Mouse (Mus musculus): Measurements from ENCODE around the gene Btbd3.

DNA sequence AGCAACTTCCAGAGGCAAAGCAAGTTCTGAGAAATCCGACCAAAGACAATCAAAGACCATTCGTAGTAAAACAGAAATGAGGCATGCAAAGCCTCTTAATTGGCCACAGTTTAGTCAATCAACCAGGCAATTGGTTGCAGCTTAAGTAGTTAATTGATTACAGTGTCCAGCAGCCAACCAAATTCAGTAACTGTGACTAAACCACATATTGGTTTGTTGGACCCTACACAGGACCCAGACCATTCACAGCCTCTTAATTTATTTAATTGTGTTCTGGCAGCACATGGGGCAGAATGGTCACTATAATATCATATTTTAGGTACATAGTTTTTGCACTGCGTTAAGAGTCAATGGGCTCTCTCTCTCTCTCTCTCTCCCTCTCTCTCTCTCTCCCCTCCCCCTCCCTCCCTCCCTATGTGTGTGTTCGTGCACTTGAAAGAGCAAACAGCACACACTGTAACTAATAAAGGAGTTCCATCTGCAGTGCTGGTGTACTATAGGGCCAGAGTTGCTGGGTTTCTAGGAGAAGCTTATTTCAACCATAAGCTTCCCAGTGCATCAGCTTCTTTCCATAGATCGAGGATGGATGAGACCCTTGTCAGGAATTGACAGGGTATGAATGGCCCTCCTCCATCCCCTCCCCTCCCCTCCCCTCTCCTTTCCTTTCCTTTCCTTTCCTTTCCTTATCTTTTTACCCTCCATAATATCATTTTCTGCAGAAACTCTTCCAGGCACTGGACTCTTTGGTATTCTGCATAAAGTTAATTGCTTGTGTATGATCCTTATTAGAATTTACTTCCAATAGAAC lies 275.0 kb downstream of the Btbd3 start:
- TF ChIP-seq CTCF (IDR thresholded peaks at IDR 0.05; ENCODE audit: low read depth) (no peak), EP300 (optimal IDR thresholded peaks at IDR 0.05) (no peak)
